Mouse (Mus musculus): Measurements from ENCODE around the gene Ccdc124.

- TF ChIP-seq CTCF (IDR thresholded peaks at IDR 0.05; ENCODE audit: borderline replicate concordance, insufficient read depth, low read length): no peak
- no peak for TF ChIP-seq POLR2A (IDR thresholded peaks at IDR 0.05; ENCODE audit: low read depth, low read length)
Observed at GRCm38 (mm10) chr8:70894771-70895545, 21.2 kb upstream of the Ccdc124 start.

All from embryonic fibroblast, embryonic 13.5 days (primary cell).